Mouse (Mus musculus) intestine, embryonic 15.5 days (tissue): ENCODE measurements around the gene Ctrl. TPM values are rescaled to one million over a fixed set of nuclear protein-coding genes. Genes with fewer than 3 reads are reported as not detected.

Experiments
- ATAC-seq: fragments of 200-750 bp; cut with Nextera tagmentation; 2 replicates; pipeline ENCODE4 v1.8.0; 2017; ENCODE audit warnings: moderate TSS enrichment, moderate library complexity
- H3K27ac ChIP-seq: fragments of 300-500 bp; sonication (generic); 2 replicates; pipeline ENCODE4 v1.5.1; 2015; ENCODE audit warnings: mild to moderate bottlenecking, inconsistent platforms
- H3K27me3 ChIP-seq: fragments of 300-500 bp; sonication (generic); replicated peaks from 2 replicates; pipeline ENCODE4 v1.6.1; 2015; ENCODE audit warnings: inconsistent platforms
- H3K36me3 ChIP-seq: fragments of 300-500 bp; sonication (generic); 2 replicates; pipeline ENCODE4 v1.6.1; 2015; ENCODE audit warnings: inconsistent platforms
- H3K4me1 ChIP-seq: fragments of 300-500 bp; sonication (generic); replicated peaks from 2 replicates; pipeline ENCODE4 v1.6.1; 2015; ENCODE audit warnings: inconsistent platforms
- H3K4me2 ChIP-seq: fragments of 300-500 bp; sonication (generic); replicated peaks from 2 replicates; pipeline ENCODE4 v1.6.1; 2015; ENCODE audit warnings: mild to moderate bottlenecking, inconsistent platforms
- H3K4me3 ChIP-seq: fragments of 300-500 bp; sonication (generic); replicated peaks from 2 replicates; pipeline ENCODE4 v1.5.1; 2015; ENCODE audit warnings: inconsistent platforms
- H3K9ac ChIP-seq: fragments of 300-500 bp; sonication (generic); 2 replicates; pipeline ENCODE4 v1.6.1; 2015; ENCODE audit warnings: inconsistent platforms
- H3K9me3 ChIP-seq: fragments of 300-500 bp; sonication (generic); 2 replicates; pipeline ENCODE4 v1.6.1; 2016; ENCODE audit warnings: inconsistent platforms
- WGBS: fragments of 180-500 bp; shearing (Covaris S2); methylation state at CpG from one replicate; pipeline ENCODE4 v1.1.7; 2015; 5-methylcytosine and 5-hydroxymethylcytosine counted together
- polyA plus RNA-seq: library from polyadenylated mRNA; unstranded; fragments of >200 nt; fragmentation: Nextera tagmentation; extraction: Ambion mirVana; gene quantifications from 2 replicates; pipeline ENCODE4 v1.2.1, GENCODE M21; 2015

Gene Ctrl
- polyA plus RNA-seq, 1 experiment from 2014 or later, result 0.82 TPM

GRCm38 (mm10) chr8:105961536-105961935 is 27.9 kb upstream of the Ctrl start:
- no peak overlapping the region for H3K4me2 ChIP-seq
- no peak overlapping the region for H3K9ac ChIP-seq
- no peaks in the 10 kb centered on the region; the same call in none of the 2 replicates for H3K36me3 ChIP-seq
- H3K9me3 ChIP-seq, result no peaks in the 10 kb centered on the region
- peaks cover 25% of the 10 kb centered on the region for H3K4me1 ChIP-seq
- ATAC-seq, result no peak
- H3K27me3 ChIP-seq, result no peaks in the 10 kb centered on the region
- no peak overlapping the region for H3K27ac ChIP-seq
- H3K4me3 ChIP-seq, result no peak overlapping the region
- 87% methylated on average over 10 of the region's 10 CpGs for WGBS

DNA sequence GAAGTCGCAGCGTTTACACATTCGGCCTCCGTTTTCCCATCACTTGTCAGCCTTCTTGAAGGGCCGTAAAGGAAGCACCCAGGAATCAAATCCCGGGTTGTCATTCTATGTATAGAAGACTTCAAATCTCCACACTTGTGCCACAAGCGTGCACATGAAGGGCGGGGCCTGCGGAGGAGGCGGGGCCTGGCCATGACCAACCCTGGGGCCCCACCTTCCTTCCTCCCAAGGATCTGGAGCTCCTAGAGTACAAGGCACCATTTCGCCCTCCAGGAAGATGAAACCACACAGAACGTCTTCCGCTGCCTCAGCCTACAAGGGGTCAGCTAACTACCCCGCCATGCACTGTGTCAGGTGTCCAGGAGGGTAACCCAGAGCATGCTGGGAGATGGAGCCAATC is 27.4 kb upstream of the Ctrl start:
- Histone ChIP-seq H3K27ac (no peak overlapping the region), H3K9ac (no peak overlapping the region), H3K36me3 (no peaks in the 10 kb centered on the region; the same call in none of the 2 replicates), H3K4me1 (peaks cover 23% of the 10 kb centered on the region), H3K9me3 (no peaks in the 10 kb centered on the region), H3K4me2 (no peak overlapping the region), H3K27me3 (no peaks in the 10 kb centered on the region), H3K4me3 (no peak overlapping the region)
- ATAC-seq, result no peak
- 84% methylated on average over 14 of the region's 14 CpGs for WGBS

DNA sequence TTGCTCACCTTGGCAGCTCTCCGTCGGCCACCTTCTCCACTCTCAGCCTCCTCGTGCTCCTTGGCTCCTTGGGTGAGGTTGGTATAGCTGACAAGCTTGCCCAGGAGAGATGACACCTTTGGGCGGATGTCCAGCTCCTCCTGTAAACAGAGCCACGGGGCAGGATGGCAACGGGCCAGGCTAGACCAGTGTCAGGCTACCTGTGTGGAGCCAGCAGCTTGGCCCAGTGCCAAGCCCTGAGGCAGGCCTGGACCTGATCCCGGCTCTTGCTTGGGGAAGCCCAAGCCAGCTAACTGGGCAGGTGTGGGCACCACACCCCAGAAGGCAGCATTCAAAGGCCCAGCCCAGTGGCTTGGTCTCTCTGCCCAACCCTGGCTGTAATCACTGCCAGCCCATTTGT is 25.7 kb upstream of the Ctrl start:
- WGBS, result 77% methylated on average over 7 of the region's 7 CpGs
- no peaks in the 10 kb centered on the region; the same call in none of the 2 replicates for H3K36me3 ChIP-seq
- peak; percentile 66; the same call in 1 of the 2 replicates for ATAC-seq
- H3K9me3 ChIP-seq, result no peaks in the 10 kb centered on the region
- H3K4me2 ChIP-seq, result no peak overlapping the region
- no peak overlapping the region for H3K4me3 ChIP-seq
- H3K9ac ChIP-seq, result no peak overlapping the region
- H3K4me1 ChIP-seq, result peaks cover 13% of the 10 kb centered on the region
- H3K27ac ChIP-seq, result no peak overlapping the region
- no peaks in the 10 kb centered on the region for H3K27me3 ChIP-seq

DNA sequence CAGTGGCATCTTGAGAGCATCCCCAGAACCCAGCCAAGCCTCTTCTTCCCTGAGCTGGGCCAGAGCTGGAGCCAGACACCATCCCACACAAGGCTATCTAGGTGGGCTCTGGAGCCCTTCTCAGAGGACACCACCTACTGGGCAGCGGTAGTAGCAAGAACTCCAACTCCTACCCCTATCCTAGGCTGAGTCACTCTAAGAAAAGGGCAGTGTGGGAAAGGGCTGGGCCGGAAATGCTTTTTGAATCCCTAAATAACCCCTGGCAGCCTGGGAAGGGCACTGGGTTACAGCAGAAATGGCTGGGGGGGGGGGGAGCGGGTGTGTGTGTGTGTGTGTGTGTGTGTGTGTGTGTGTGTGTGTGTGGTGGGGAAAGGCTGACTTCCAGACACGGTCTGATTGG is 24.2 kb upstream of the Ctrl start:
- no peak overlapping the region for H3K4me2 ChIP-seq
- H3K4me1 ChIP-seq, result 0 out of 2 replicates have a peak, but pooled peaks cover 2% of the 10 kb centered on the region
- no peak overlapping the region for H3K9ac ChIP-seq
- no peak for ATAC-seq
- 69% methylated on average over 4 of the region's 4 CpGs for WGBS
- no peaks in the 10 kb centered on the region for H3K27me3 ChIP-seq
- H3K4me3 ChIP-seq, result no peak overlapping the region
- H3K9me3 ChIP-seq, result no peaks in the 10 kb centered on the region
- peaks cover 6% of the 10 kb centered on the region for H3K36me3 ChIP-seq
- no peak overlapping the region for H3K27ac ChIP-seq

GRCm38 (mm10) chr8:105956556-105956955 is 22.9 kb upstream of the Ctrl start:
- H3K4me3 ChIP-seq, result no peak overlapping the region
- no peak overlapping the region for H3K9ac ChIP-seq
- H3K4me2 ChIP-seq, result no peak overlapping the region
- H3K36me3 ChIP-seq, result peaks cover 6% of the 10 kb centered on the region
- 0 out of 2 replicates have a peak, but pooled peaks cover 2% of the 10 kb centered on the region for H3K4me1 ChIP-seq
- ATAC-seq, result no peak
- H3K9me3 ChIP-seq, result no peaks in the 10 kb centered on the region
- no peak overlapping the region for H3K27ac ChIP-seq
- H3K27me3 ChIP-seq, result no peaks in the 10 kb centered on the region
- whole genome bisulfite sequencing, result 93% methylated on average over 4 of the region's 4 CpGs

- no peak overlapping the region for H3K27ac ChIP-seq
- WGBS, result 26% methylated on average over 7 of the region's 7 CpGs
- no peaks in the 10 kb centered on the region for H3K27me3 ChIP-seq
- H3K36me3 ChIP-seq, result peaks cover 15% of the 10 kb centered on the region; the same call in 1 of the 2 replicates
- no peak overlapping the region for H3K9ac ChIP-seq
- 0 out of 2 replicates have a peak, but pooled peaks have one; percentile 21 for ATAC-seq
- peaks cover 7% of the 10 kb centered on the region for H3K4me1 ChIP-seq
- H3K9me3 ChIP-seq, result no peaks in the 10 kb centered on the region
- H3K4me2 ChIP-seq, result no peak overlapping the region
- no peak overlapping the region for H3K4me3 ChIP-seq
Measured at GRCm38 (mm10) chr8:105951057-105951659, 17.5 kb upstream of the Ctrl start.

DNA sequence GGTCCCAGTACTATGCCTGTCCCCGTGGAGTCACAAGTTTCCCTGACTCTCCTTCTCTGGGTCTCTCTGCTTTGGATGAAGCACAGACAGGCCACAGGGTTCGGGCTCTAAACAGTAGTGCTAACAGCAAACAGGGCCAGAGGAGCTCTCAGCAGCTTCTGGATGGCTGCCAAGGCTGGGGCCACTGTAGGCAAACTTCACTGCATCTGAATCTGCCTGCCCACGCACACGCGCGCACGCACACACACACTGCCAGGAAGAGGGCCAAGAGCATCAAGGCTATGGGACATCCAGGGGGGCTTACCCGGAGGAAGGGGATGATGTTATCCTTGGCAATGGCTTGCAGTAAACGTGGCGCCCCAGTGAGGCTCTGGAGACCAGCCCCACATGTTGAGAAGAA is 15.7 kb upstream of the Ctrl start:
- WGBS, result 57% methylated on average over 10 of the region's 10 CpGs
- peaks cover 22% of the 10 kb centered on the region; the same call in 1 of the 2 replicates for H3K36me3 ChIP-seq
- no peaks in the 10 kb centered on the region for H3K27me3 ChIP-seq
- no peak overlapping the region for H3K4me3 ChIP-seq
- no peak overlapping the region for H3K9ac ChIP-seq
- H3K9me3 ChIP-seq, result no peaks in the 10 kb centered on the region
- H3K27ac ChIP-seq, result no peak overlapping the region
- H3K4me1 ChIP-seq, result peaks cover 7% of the 10 kb centered on the region
- no peak overlapping the region for H3K4me2 ChIP-seq
- ATAC-seq, result peak; percentile 59

DNA sequence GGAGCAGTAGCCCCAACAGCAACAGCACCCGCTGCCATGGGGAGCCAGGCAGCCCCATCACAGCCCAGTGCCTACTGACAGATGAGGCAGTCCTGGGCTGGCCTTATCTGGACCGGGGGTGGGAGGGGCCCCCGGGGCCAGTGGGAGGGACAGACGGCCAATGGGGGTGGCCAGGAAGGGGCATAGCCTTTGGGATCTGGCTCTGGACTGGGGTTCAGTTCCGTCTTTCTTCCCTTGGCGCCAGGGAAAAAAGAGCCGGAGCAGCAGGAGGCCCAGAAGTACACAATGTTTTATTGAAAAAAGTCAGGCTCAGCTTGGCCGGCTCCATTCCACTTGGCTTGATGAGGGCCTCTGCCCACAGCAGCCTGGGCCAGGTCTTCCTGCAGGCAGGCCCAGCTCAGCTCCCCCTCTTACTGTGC is 9.7 kb upstream of the Ctrl start, which contains the start of gene Lcat:
Gene Lcat, minus strand, starts transcription at position 62 of the 419 bp plus-strand sequence.
- H3K9ac ChIP-seq, result no peak within 1 kb of the TSS
- H3K27ac ChIP-seq, result no peak within 1 kb of the TSS
- 0 out of 2 replicates have a peak, but pooled peaks cover under 1% of the 10 kb centered on the region for H3K4me1 ChIP-seq
- no peak for ATAC-seq
- no peaks in the 10 kb centered on the region for H3K27me3 ChIP-seq
- WGBS, result 82% methylated on average over 8 of the region's 8 CpGs
- no peak within 1 kb of the TSS for H3K4me3 ChIP-seq
- no peak within 1 kb of the TSS for H3K4me2 ChIP-seq
- peaks cover 10% of the 10 kb centered on the region; the same call in 1 of the 2 replicates for H3K36me3 ChIP-seq
- no peaks in the 10 kb centered on the region for H3K9me3 ChIP-seq

- ATAC-seq, result no peak
- Histone ChIP-seq H3K36me3 (peaks cover 10% of the 10 kb centered on the region; the same call in 1 of the 2 replicates), H3K9me3 (no peaks in the 10 kb centered on the region), H3K27ac (no peak overlapping the region), H3K27me3 (no peaks in the 10 kb centered on the region), H3K9ac (no peak overlapping the region), H3K4me3 (no peak overlapping the region), H3K4me1 (0 out of 2 replicates have a peak, but pooled peaks cover 4% of the 10 kb centered on the region), H3K4me2 (no peak overlapping the region)
- WGBS, result 92% methylated on average over 5 of the region's 5 CpGs
Measured at GRCm38 (mm10) chr8:105942542-105942941, 8.9 kb upstream of the Ctrl start.

- Histone ChIP-seq H3K4me2 (no peak overlapping the region), H3K4me1 (0 out of 2 replicates have a peak, but pooled peaks cover 4% of the 10 kb centered on the region), H3K9me3 (no peaks in the 10 kb centered on the region), H3K36me3 (peaks cover 10% of the 10 kb centered on the region; the same call in 1 of the 2 replicates), H3K9ac (no peak overlapping the region), H3K4me3 (no peak overlapping the region), H3K27ac (no peak overlapping the region), H3K27me3 (no peaks in the 10 kb centered on the region)
- WGBS, result 90% methylated on average over 11 of the region's 11 CpGs
- ATAC-seq, result no peak
Measured at GRCm38 (mm10) chr8:105942026-105942425, 8.4 kb upstream of the Ctrl start.

DNA sequence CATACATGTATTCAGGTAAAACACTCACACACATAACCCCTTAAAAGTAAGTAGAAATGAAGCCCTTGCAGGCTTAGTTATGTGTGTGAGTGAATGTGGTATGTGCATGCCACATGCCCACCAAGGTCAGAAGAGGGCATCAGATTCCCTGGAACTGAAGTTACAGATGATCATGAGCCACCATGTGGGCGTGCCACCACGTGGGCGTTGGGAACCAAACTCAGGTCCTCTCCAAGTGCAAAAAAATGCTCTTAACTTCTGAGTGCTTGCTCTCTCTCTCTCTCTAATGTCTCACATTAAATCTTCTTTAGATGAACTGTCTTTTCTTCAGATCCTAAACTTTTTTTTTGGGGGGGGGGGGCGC is 4.6 kb upstream of the Ctrl start, which contains the start of gene Psmb10:
Gene Psmb10, minus strand, starts transcription at position 139 of the 364 bp plus-strand sequence.
- H3K27me3 ChIP-seq, result no peaks in the 10 kb centered on the region
- peak within 1 kb of the TSS; percentile 88 for H3K27ac ChIP-seq
- H3K4me1 ChIP-seq, result 0 out of 2 replicates have a peak, but pooled peaks cover 4% of the 10 kb centered on the region
- peak within 1 kb of the TSS; percentile 93 for H3K4me2 ChIP-seq
- H3K9ac ChIP-seq, result peak within 1 kb of the TSS; percentile 81
- ATAC-seq, result 0 out of 2 replicates have a peak, but pooled peaks have one; percentile 2
- no peaks in the 10 kb centered on the region for H3K9me3 ChIP-seq
- no peaks in the 10 kb centered on the region for H3K36me3 ChIP-seq
- WGBS, result 14% methylated on average over 4 of the region's 4 CpGs
- H3K4me3 ChIP-seq, result peak within 1 kb of the TSS; percentile 90

DNA sequence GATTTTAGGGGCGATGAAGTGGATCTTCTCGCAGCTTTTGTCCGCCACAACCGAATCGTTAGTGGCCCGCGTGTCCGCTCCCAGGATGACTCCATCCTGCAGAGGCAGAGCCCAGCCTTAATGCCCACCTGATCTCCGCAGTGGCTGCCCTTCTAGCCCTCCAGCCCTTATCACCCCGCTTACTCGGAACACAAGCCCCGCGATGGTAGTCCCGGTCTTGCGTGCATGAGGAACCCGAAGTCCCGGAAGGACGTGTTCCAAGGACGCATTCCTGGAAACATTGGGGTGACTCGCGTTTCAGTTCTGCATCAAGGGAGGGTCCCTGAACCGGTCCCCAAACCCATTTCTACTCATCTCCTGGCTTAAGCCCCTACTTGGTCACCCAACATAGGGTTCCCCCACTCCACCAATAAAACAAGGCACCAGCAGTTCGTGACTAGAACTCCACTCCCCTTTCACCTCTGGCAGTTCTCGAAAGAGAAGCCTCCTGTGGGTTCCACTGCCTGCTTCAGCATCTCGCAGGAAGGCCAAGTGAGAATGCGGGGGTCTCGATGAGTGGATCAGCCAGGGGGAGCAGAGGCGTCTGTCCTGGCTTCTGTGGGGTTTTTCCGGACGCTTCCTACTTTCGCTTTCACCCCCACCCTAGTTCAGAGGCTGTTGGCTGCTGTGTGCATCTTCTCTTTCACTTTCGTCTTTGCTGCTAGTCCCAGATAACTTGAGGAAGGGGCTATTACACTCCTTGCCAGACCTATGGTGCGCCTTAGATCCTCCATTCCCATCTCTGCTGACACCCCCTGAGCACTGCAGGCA is 4.0 kb upstream of the Ctrl start:
- Histone ChIP-seq H3K4me3 (peak overlapping the region; percentile 90), H3K9ac (peak overlapping the region; percentile 81), H3K27me3 (no peaks in the 10 kb centered on the region), H3K4me2 (peak overlapping the region; percentile 93), H3K27ac (peak overlapping the region; percentile 88), H3K9me3 (no peaks in the 10 kb centered on the region), H3K36me3 (no peaks in the 10 kb centered on the region), H3K4me1 (0 out of 2 replicates have a peak, but pooled peaks cover 4% of the 10 kb centered on the region)
- WGBS, result under 1% methylated on average over 33 of the region's 33 CpGs
- ATAC-seq, result peak; percentile 43
